Comparison of ENCODE assay signal across 14 mouse cellular contexts in genomic region chr1:39362515-39362893, GRCm38 (mm10). TPM values are rescaled to one million over a fixed set of nuclear protein-coding genes. Genes with fewer than 3 reads are reported as not detected.
DNase-seq lines count a peak whose midpoint lies in the region; ATAC-seq and TF ChIP-seq lines count a peak whose summit lies in the region.
"Had no signal": no experiment of that assay in that cellular context is flagged by ENCODE, and none has a peak within 500 bp of the region (broad histone marks: within the 10 kb centered on the region; RNA-seq: fewer than 3 reads in every experiment).

No protein-coding gene starts in this region.

- DNase-seq in heart, postnatal 10 days, result no peak
- peak; percentile 38 for DNase-seq in liver
- DNase-seq in liver, postnatal 0 days, result no peak
- peak; percentile 33 for DNase-seq in MEL (ENCODE audit: low read depth, low spot score)
- DNase-seq in thymus, postnatal 4 days, result no peak
- DNase-seq in spleen, adult 18-20 months, result no peak
- DNase-seq: kidney, adult 11 months; kidney, postnatal 36 days; layer of hippocampus, adult 9-11 months; thymus, adult 18-20 months had no signal

- no peak for TF ChIP-seq EP300 in liver, postnatal 0 days (IDR thresholded peaks at IDR 0.05; ENCODE audit: low read depth)
- no peak for TF ChIP-seq EP300 in MEL (IDR thresholded peaks at IDR 0.05; ENCODE audit: low read depth in 1 of 2, low read length in 2 of 2)

- WGBS in heart, embryonic 13.5 days, result 38% methylated on average over 7 of the region's 7 CpGs
- WGBS in liver, postnatal 0 days (ENCODE audit: insufficient replicate concordance), result 49% methylated on average over 7 of the region's 7 CpGs
- 29% methylated on average over 7 of the region's 7 CpGs for WGBS in liver, embryonic 15.5 days (ENCODE audit: insufficient replicate concordance)

- H3K4me2 ChIP-seq in heart, embryonic 13.5 days, result peak overlapping the region; percentile 65
- no peak overlapping the region for H3K4me2 ChIP-seq in liver, postnatal 0 days (ENCODE audit: low read depth, low read length)
- H3K4me2 ChIP-seq in liver, embryonic 15.5 days, result peak overlapping the region; percentile 41

- no peak overlapping the region for H3K27ac ChIP-seq in heart, embryonic 13.5 days (replicated peaks)
- H3K27ac ChIP-seq in liver, postnatal 0 days (ENCODE audit: low read depth), result no peak overlapping the region
- no peak overlapping the region for H3K27ac ChIP-seq in MEL (ENCODE audit: control insufficient read depth, low read depth, low read length)
- H3K27ac ChIP-seq in liver, embryonic 15.5 days (replicated peaks), result no peak overlapping the region
- H3K27ac ChIP-seq: forebrain, embryonic 15.5 days; hindbrain, embryonic 12.5 days had no signal

- no peak for TF ChIP-seq CTCF in liver, postnatal 0 days (IDR thresholded peaks at IDR 0.05; ENCODE audit: low read depth)
- no peak for TF ChIP-seq CTCF in MEL (IDR thresholded peaks at IDR 0.05 in 2 of 3, conservative IDR thresholded peaks at IDR 0.05 in 1 of 3; ENCODE audit: control insufficient read depth in 1 of 3, insufficient read depth in 1 of 3, low read depth in 2 of 3, low read length in 3 of 3, poor library complexity in 1 of 3, severe bottlenecking in 1 of 3)

- H3K36me3 ChIP-seq in heart, embryonic 13.5 days, result no peaks in the 10 kb centered on the region
- H3K36me3 ChIP-seq in liver, postnatal 0 days (replicated peaks; ENCODE audit: insufficient read depth, low read length), result no peaks in the 10 kb centered on the region
- H3K36me3 ChIP-seq in MEL (ENCODE audit: control insufficient read depth in 1 of 2, insufficient read depth in 2 of 2, low read length in 2 of 2), result peaks cover 0 to 6% of the 10 kb centered on the region in 2 experiments; a peak in 2 of 4 replicates
- H3K36me3 ChIP-seq in liver, embryonic 15.5 days (replicated peaks), result no peaks in the 10 kb centered on the region
- H3K36me3 ChIP-seq: forebrain, embryonic 15.5 days; hindbrain, embryonic 12.5 days had no signal

- H3K4me1 ChIP-seq in heart, embryonic 13.5 days, result peaks cover 17% of the 10 kb centered on the region
- peaks cover 6% of the 10 kb centered on the region; the same call in 1 of the 2 replicates for H3K4me1 ChIP-seq in liver, postnatal 0 days (ENCODE audit: insufficient read depth)
- peaks cover 0 to 17% of the 10 kb centered on the region in 2 experiments; a peak in 2 of 4 replicates for H3K4me1 ChIP-seq in MEL (ENCODE audit: control insufficient read depth in 1 of 2, insufficient read depth in 2 of 2, low read length in 2 of 2)
- peaks cover 28% of the 10 kb centered on the region for H3K4me1 ChIP-seq in liver, embryonic 15.5 days (replicated peaks)

- H3K4me3 ChIP-seq in heart, embryonic 13.5 days, result no peak overlapping the region
- H3K4me3 ChIP-seq in liver, postnatal 0 days (ENCODE audit: low read depth, low read length), result no peak overlapping the region
- H3K4me3 ChIP-seq in MEL (ENCODE audit: control insufficient read depth in 1 of 2, insufficient read depth in 1 of 2, low read depth in 2 of 2, low read length in 2 of 2), result no peak overlapping the region
- no peak overlapping the region for H3K4me3 ChIP-seq in liver, embryonic 15.5 days (replicated peaks)

- no peak overlapping the region; the same call in 1 of the 2 replicates for H3K9ac ChIP-seq in heart, embryonic 13.5 days
- H3K9ac ChIP-seq in liver, postnatal 0 days (replicated peaks), result no peak overlapping the region
- H3K9ac ChIP-seq in MEL (ENCODE audit: control insufficient read depth, low read depth, low read length, poor library complexity, severe bottlenecking), result no peak overlapping the region
- H3K9ac ChIP-seq in liver, embryonic 15.5 days, result no peak overlapping the region
- H3K9ac ChIP-seq: hindbrain, embryonic 12.5 days had no signal

- no peak for ATAC-seq in heart, embryonic 13.5 days (ENCODE audit: extremely low read depth, insufficient number of reproducible peaks, low FRiP score, low TSS enrichment)
- ATAC-seq in liver, postnatal 0 days, result no peak
- peak; percentile 62 for ATAC-seq in liver, embryonic 15.5 days (ENCODE audit: insufficient read depth)
- ATAC-seq: forebrain, embryonic 15.5 days had no signal

- peaks cover 6% of the 10 kb centered on the region; the same call in 1 of the 2 replicates for H3K9me3 ChIP-seq in heart, embryonic 13.5 days
- no peaks in the 10 kb centered on the region for H3K9me3 ChIP-seq in liver, postnatal 0 days (ENCODE audit: low read length)
- no peaks in the 10 kb centered on the region for H3K9me3 ChIP-seq in MEL (replicated peaks; ENCODE audit: insufficient read depth, low read length)
- H3K9me3 ChIP-seq in liver, embryonic 15.5 days (replicated peaks), result no peaks in the 10 kb centered on the region
- H3K9me3 ChIP-seq: forebrain, embryonic 15.5 days; hindbrain, embryonic 12.5 days had no signal

- peaks cover 14% of the 10 kb centered on the region for H3K27me3 ChIP-seq in heart, embryonic 13.5 days (replicated peaks)
- no peaks in the 10 kb centered on the region for H3K27me3 ChIP-seq in liver, postnatal 0 days (ENCODE audit: insufficient read depth, low read length)
- peaks cover 0 to 3% of the 10 kb centered on the region in 2 experiments for H3K27me3 ChIP-seq in MEL (ENCODE audit: control insufficient read depth in 1 of 2, insufficient read depth in 2 of 2, low read length in 2 of 2)
- H3K27me3 ChIP-seq in liver, embryonic 15.5 days, result peaks cover 5% of the 10 kb centered on the region; the same call in 1 of the 2 replicates
- H3K27me3 ChIP-seq: forebrain, embryonic 15.5 days; hindbrain, embryonic 12.5 days had no signal

- no peaks in the 10 kb centered on the region for H3K79me2 ChIP-seq in MEL (ENCODE audit: control insufficient read depth, insufficient read depth, low read length, poor library complexity)

- no peak for TF ChIP-seq RAD21 in MEL (IDR thresholded peaks at IDR 0.05; ENCODE audit: low read depth, low read length)

- intact Hi-C loops in heart, postnatal 10 days (cut with DNase I), result loop anchor here (10.0 kb wide), 1 partner anchor 1368 kb away; the partner anchor contains the start of genes Eif5b and Txndc9

- TF ChIP-seq POLR2A in MEL (IDR thresholded peaks at IDR 0.05; ENCODE audit: control insufficient read depth in 1 of 2, insufficient read depth in 1 of 2, low read depth in 1 of 2, low read length in 2 of 2, poor library complexity in 1 of 2), result no peak

TF ChIP-seq in MEL, 35 proteins besides CTCF, POLR2A, EP300 and RAD21:
- TF ChIP-seq GATA1 (IDR thresholded peaks at IDR 0.05; ENCODE audit: low read depth, low read length) (peak; percentile 20; the same call in 1 of the 2 replicates), SIN3A (IDR thresholded peaks at IDR 0.05; ENCODE audit: low read length) (no peak)

RNA-seq across cellular contexts. Expression of gene Rpl31, which starts 5.1 kb away (rescaled TPM):
- 358 and 371 TPM in 2 replicates for polyA plus RNA-seq in heart, embryonic 13.5 days (2015; fragmentation: Nextera tagmentation; extraction: Ambion mirVana)
- 100 to 1,000 TPM; 730 to 733 TPM for total RNA-seq in heart, postnatal 10 days (2021)
- 306 and 334 TPM in 2 replicates for polyA plus RNA-seq in liver, postnatal 0 days (2015; fragmentation: Nextera tagmentation; extraction: Ambion mirVana)
- total RNA-seq in MEL (2012; rRNA removed), result 2,001 and 2,111 TPM in 2 replicates
- 100 to 1,000 TPM in 1 of 2 experiments, not detected in 1; 848 TPM for polyA plus RNA-seq in MEL (2012; ENCODE audit: insufficient read depth in 1 of 2, insufficient read length in 2 of 2, low read depth in 1 of 2, low replicate concordance in 2 of 2, missing spikeins in 1 of 2)
- polyA plus RNA-seq in liver, embryonic 15.5 days (2015; fragmentation: Nextera tagmentation; extraction: Ambion mirVana), result 238 and 288 TPM in 2 replicates

Comparison
In these comparisons a context has a peak if more than half of its experiments do, and no peak if none do; other contexts are left out.
1. DNase-seq: peak in liver (single experiment) and MEL (single experiment); none in heart, postnatal 10 days (0 of 2), liver, postnatal 0 days (single experiment), thymus, postnatal 4 days (single experiment) and spleen, adult 18-20 months (0 of 2).